Mouse (Mus musculus) megakaryocyte, embryonic 14.5 days (primary cell): ENCODE measurements at regions not wholly inside any gene's neighbourhood (a gene's known extent, or its start where the extent isn't known, plus 50 kb on each side); places are given as distances from the start of the nearest gene placed in this dataset.

Experiments used
- FLI1 ChIP-seq: IDR thresholded peaks from 2 replicates; pipeline ENCODE4 v1.6.1; 2012; ENCODE audit warnings: low read length, inconsistent platforms, mixed read lengths
- GATA1 ChIP-seq: IDR thresholded peaks from 3 replicates; pipeline ENCODE4 v1.6.1; 2012; ENCODE audit warnings: mixed read lengths, low read length, inconsistent platforms, borderline replicate concordance

- TF ChIP-seq FLI1: no peak
- no peak for TF ChIP-seq GATA1
Measured at GRCm38 (mm10) chr12:69471876-69472275, 99.6 kb upstream of the Gm9887 start.
